Mouse (Mus musculus) limb, embryonic 14.5 days (tissue): ENCODE measurements around the gene Hdac11. TPM values are rescaled to one million over a fixed set of nuclear protein-coding genes. Genes with fewer than 3 reads are reported as not detected.

Source experiments
- ATAC-seq: fragments of 200-750 bp; cut with Nextera tagmentation; 2 replicates; pipeline ENCODE4 v1.8.0; 2017; ENCODE audit warnings: low read depth, moderate number of reproducible peaks, moderate TSS enrichment; ENCODE audit not compliant: low FRiP score
- DNase-seq: peaks from one replicate; pipeline ENCODE4 v3.0.0-alpha.2; 2015; ENCODE audit warnings: low spot score
- H3K27ac ChIP-seq: fragments of 300-500 bp; sonication (generic); replicated peaks from 2 replicates; pipeline ENCODE4 v1.5.1; 2014; ENCODE audit warnings: low read depth, mild to moderate bottlenecking, low read length, moderate library complexity, mixed read lengths
- H3K27me3 ChIP-seq: fragments of 300-500 bp; sonication (generic); 2 replicates; pipeline ENCODE4 v1.6.1; 2014; ENCODE audit warnings: low read length, mixed read lengths; ENCODE audit not compliant: control insufficient read depth, insufficient read depth
- H3K36me3 ChIP-seq: fragments of 300-500 bp; sonication (generic); 2 replicates; pipeline ENCODE4 v1.6.1; 2014; ENCODE audit warnings: mild to moderate bottlenecking, low read length, moderate library complexity, mixed read lengths; ENCODE audit not compliant: control insufficient read depth, insufficient read depth
- H3K4me1 ChIP-seq: fragments of 300-500 bp; sonication (generic); 2 replicates; pipeline ENCODE4 v1.6.1; 2014; ENCODE audit warnings: antibody characterized with exemption, low read length, mixed read lengths; ENCODE audit not compliant: control insufficient read depth, insufficient read depth
- H3K4me2 ChIP-seq: fragments of 300-500 bp; sonication (generic); replicated peaks from 2 replicates; pipeline ENCODE4 v1.6.1; 2014; ENCODE audit warnings: low read depth, mild to moderate bottlenecking, low read length, moderate library complexity; ENCODE audit not compliant: severe bottlenecking
- H3K4me3 ChIP-seq: fragments of 300-500 bp; sonication (generic); replicated peaks from 2 replicates; pipeline ENCODE4 v1.5.1; 2014; ENCODE audit warnings: low read length
- H3K9ac ChIP-seq: fragments of 300-500 bp; sonication (generic); 2 replicates; pipeline ENCODE4 v1.6.1; 2014; ENCODE audit warnings: mild to moderate bottlenecking, low read depth, low read length, moderate library complexity; ENCODE audit not compliant: severe bottlenecking
- H3K9me3 ChIP-seq: fragments of 300-500 bp; sonication (generic); 2 replicates; pipeline ENCODE4 v1.6.1; 2016; ENCODE audit warnings: low read length; ENCODE audit not compliant: control insufficient read depth
- POLR2A ChIP-seq: fragments of 200-500 bp; IDR thresholded peaks from 2 replicates; pipeline ENCODE4 v1.8.0; 2012; ENCODE audit warnings: inconsistent platforms, mild to moderate bottlenecking, moderate library complexity, borderline replicate concordance; ENCODE audit not compliant: insufficient read depth, insufficient read length; ENCODE audit errors: extremely low read depth
- WGBS: fragments of 180-500 bp; shearing (Covaris S2); extraction: QIAGEN DNeasy Blood & Tissue Kit; methylation state at CpG from one replicate; pipeline ENCODE4 v1.1.7; 2014; 5-methylcytosine and 5-hydroxymethylcytosine counted together
- polyA plus RNA-seq, 2 experiments: library from polyadenylated mRNA; depleted of rRNA in 1 of 2; stranded (reverse) in 1 of 2; unstranded in 1 of 2; fragments of >200 nt; fragmentation: Nextera tagmentation in 1 of 2; extraction: Ambion mirVana in 1 of 2; gene quantifications; 2 replicates each; pipeline versions ENCODE4 v1.2.1 to v1.2.3; 2012 to 2014

Gene Hdac11
- polyA plus RNA-seq, 2 experiments: 18.5 to 43.9 TPM

DNA sequence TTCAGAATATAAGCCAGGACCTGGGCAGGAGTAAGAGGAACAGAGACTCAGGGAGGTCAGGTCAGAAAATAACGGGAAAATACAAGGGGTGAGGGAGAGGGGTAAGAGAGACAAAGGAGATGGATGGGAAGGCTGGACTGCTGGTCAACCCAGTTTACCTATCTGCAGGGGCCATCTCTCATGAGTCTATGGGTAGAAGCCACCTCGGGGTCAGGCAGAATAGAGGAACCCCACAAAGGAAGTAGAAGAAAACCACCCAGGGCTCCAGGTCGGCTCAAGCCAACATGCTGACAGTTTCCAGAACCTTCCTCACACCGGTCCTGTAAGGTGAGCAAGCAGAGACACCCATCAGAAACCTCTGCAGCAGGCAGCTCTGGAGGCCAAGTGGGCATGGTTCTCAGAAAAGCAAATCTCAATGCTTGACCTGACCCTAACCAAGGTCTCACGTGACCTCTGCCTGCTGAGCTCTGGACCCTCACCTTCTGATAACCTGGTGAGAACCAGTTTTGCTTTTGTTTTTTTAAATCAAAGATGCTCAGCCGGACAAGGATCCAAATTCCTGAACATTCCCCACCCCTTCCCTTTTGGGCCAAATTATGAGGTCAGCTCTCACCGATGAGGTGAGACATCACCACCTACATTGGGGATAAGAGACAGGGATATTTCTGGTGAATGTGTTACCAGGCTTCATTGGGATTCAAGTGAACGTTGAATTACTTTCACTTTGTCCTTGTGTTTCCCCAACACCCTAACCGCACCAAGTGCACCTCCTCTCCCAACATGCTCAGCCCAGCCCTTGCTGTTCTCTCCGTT is 45.1 kb upstream of the Hdac11 start:
- Histone ChIP-seq H3K9me3 (no peaks in the 10 kb centered on the region), H3K27ac (no peak overlapping the region), H3K27me3 (no peaks in the 10 kb centered on the region; the same call in none of the 2 replicates), H3K4me1 (no peaks in the 10 kb centered on the region), H3K9ac (no peak overlapping the region), H3K4me2 (no peak overlapping the region), H3K36me3 (no peaks in the 10 kb centered on the region), H3K4me3 (no peak overlapping the region)
- ATAC-seq (no peak), DNase-seq (no peak)
- 79% methylated on average over 10 of the region's 10 CpGs for WGBS
- TF ChIP-seq POLR2A: no peak

DNA sequence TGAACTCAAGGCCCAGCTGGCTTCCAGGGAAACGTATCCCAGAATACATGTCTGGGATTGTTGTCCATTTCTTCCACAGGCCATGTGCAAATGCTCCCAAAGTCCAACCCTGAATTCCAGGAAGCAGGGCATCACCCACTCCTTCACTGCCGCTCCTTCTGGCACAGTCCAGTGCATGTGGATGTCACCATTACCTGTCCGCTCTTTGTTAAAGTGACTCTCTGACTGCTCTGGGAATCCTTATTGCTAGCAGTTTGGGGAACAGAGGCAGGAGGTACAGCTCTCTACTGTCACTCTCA is 44.6 kb upstream of the Hdac11 start:
- no peaks in the 10 kb centered on the region for H3K36me3 ChIP-seq
- TF ChIP-seq POLR2A: no peak
- no peaks in the 10 kb centered on the region for H3K4me1 ChIP-seq
- H3K4me3 ChIP-seq: no peak overlapping the region
- no peaks in the 10 kb centered on the region; the same call in none of the 2 replicates for H3K27me3 ChIP-seq
- H3K27ac ChIP-seq: no peak overlapping the region
- no peak overlapping the region for H3K9ac ChIP-seq
- ATAC-seq (no peak), DNase-seq (no peak)
- WGBS: 92% methylated on average over 3 of the region's 3 CpGs
- H3K9me3 ChIP-seq: no peaks in the 10 kb centered on the region
- no peak overlapping the region for H3K4me2 ChIP-seq

DNA sequence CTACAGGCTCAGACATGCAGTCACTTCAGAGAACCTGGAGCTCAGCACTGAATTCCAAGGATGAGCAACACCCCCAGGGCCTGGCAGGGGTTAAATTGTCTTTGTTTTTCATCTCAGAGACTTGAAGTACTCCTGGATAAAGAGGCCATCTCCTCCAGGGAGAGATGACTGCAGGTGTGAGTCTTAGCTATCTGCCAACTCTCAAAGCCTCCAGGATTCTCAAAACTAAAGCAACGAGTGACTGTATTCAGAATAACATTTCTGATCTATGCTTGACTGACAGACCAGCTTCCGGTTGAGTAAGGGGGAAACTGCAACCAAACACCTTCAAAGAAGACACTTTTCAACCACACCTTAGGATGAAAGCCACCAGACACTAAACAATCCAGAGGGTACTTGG is 41.7 kb upstream of the Hdac11 start:
- WGBS: 32% methylated on average over 2 of the region's 2 CpGs
- Histone ChIP-seq H3K4me3 (no peak overlapping the region), H3K36me3 (no peaks in the 10 kb centered on the region), H3K4me1 (peaks cover 3% of the 10 kb centered on the region; the same call in 1 of the 2 replicates), H3K27ac (no peak overlapping the region), H3K9me3 (no peaks in the 10 kb centered on the region), H3K9ac (no peak overlapping the region), H3K4me2 (no peak overlapping the region), H3K27me3 (no peaks in the 10 kb centered on the region; the same call in none of the 2 replicates)
- DNase-seq: no peak
- no peak for ATAC-seq
- no peak for TF ChIP-seq POLR2A

DNA sequence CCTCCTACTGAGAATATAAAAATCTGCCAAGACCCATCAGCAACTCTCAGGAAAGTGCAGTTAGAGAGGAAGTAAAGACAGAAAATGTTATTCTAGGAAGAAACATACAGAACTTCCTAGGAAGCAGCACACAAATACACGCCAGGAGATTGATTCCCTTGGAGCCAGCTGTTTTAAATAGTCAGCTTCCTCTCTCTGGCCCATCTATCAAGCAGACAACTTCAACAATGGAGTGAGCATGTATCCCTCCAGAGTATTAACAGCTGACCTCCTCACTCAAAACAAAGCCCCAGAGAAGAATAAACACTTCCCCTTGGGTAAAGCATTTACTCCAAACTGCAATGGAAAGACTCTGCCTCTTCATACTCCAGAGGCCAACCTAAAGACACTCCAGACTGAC is 41.3 kb upstream of the Hdac11 start:
- WGBS: 26% methylated on average over 1 of the region's 1 CpGs
- no peak overlapping the region for H3K4me2 ChIP-seq
- H3K4me1 ChIP-seq: peaks cover 3% of the 10 kb centered on the region; the same call in 1 of the 2 replicates
- no peaks in the 10 kb centered on the region for H3K36me3 ChIP-seq
- DNase-seq: no peak
- H3K9ac ChIP-seq: no peak overlapping the region
- no peak overlapping the region for H3K27ac ChIP-seq
- ATAC-seq: no peak
- H3K27me3 ChIP-seq: no peaks in the 10 kb centered on the region; the same call in none of the 2 replicates
- H3K9me3 ChIP-seq: no peaks in the 10 kb centered on the region
- H3K4me3 ChIP-seq: no peak overlapping the region
- no peak for TF ChIP-seq POLR2A

DNA sequence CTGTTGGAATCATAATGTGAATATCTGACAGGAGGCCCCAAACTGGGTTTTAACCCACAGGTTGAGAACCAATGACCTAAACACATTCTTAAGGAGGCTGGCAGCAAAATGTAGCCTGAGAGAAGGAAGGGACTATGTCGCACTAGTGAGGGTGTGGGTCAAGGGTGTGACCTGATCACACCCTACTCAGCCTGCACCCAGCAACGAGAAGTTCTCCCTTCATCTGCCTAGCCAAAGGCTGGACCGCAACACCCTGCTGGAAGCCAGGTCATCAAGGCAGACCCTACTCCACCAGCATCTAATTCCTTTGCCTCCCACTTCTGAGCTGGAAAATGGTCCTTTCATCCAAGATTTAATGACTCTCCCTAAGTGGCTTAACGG is 40.6 kb upstream of the Hdac11 start:
- Histone ChIP-seq H3K9ac (peak overlapping the region; percentile 52; the same call in 1 of the 2 replicates), H3K4me3 (peak overlapping the region; percentile 59), H3K27me3 (no peaks in the 10 kb centered on the region; the same call in none of the 2 replicates), H3K27ac (no peak overlapping the region), H3K4me1 (peaks cover 3% of the 10 kb centered on the region; the same call in 1 of the 2 replicates), H3K4me2 (peak overlapping the region; percentile 99), H3K36me3 (no peaks in the 10 kb centered on the region), H3K9me3 (no peaks in the 10 kb centered on the region)
- DNase-seq: no peak
- no peak for TF ChIP-seq POLR2A
- ATAC-seq: no peak
- 22% methylated on average over 4 of the region's 4 CpGs for WGBS
